Mouse (Mus musculus): ENCODE data around the gene Wdr83os. TPM values are rescaled to one million over a fixed set of nuclear protein-coding genes. Genes with fewer than 3 reads are reported as not detected.

The Wdr83os gene
- polyA plus RNA-seq, 2 experiments = 40.6 to 61.8 TPM

- ATAC-seq (ENCODE audit: insufficient read depth) = no peak
- 2% methylated on average over 12 of the region's 12 CpGs for WGBS (ENCODE audit: insufficient replicate concordance)
- peak overlapping the region; percentile 79 to 91 for H3K4me3 ChIP-seq (ENCODE audit: insufficient read depth in 1 of 2, low read depth in 2 of 2, low read length in 2 of 2)
- peaks cover 32% of the 10 kb centered on the region for H3K36me3 ChIP-seq (replicated peaks; ENCODE audit: control insufficient read depth, insufficient read depth, low read depth)
- H3K4me2 ChIP-seq (ENCODE audit: low read depth) = peak overlapping the region; percentile 98
- no peak for DNase-seq (ENCODE audit: low read depth in 3 of 3, low spot score in 3 of 3)
- TF ChIP-seq EP300 (IDR thresholded peaks at IDR 0.05; ENCODE audit: low read depth) (no peak), CTCF (IDR thresholded peaks at IDR 0.05; ENCODE audit: low read depth) (no peak)
- H3K4me1 ChIP-seq (replicated peaks; ENCODE audit: control insufficient read depth in 2 of 2, insufficient read depth in 2 of 2, low read length in 1 of 2) = peaks cover 15 to 18% of the 10 kb centered on the region in 2 experiments
- peak overlapping the region; percentile 75 for H3K27ac ChIP-seq
- H3K9me3 ChIP-seq (ENCODE audit: control insufficient read depth, low read length) = no peaks in the 10 kb centered on the region
- H3K9ac ChIP-seq (replicated peaks) = peak overlapping the region; percentile 75
- H3K27me3 ChIP-seq (ENCODE audit: control insufficient read depth, insufficient read depth, low read length) = no peaks in the 10 kb centered on the region
Observed at GRCm38 (mm10) chr8:85035165-85035727, 45.3 kb upstream of the Wdr83os start.

DNA sequence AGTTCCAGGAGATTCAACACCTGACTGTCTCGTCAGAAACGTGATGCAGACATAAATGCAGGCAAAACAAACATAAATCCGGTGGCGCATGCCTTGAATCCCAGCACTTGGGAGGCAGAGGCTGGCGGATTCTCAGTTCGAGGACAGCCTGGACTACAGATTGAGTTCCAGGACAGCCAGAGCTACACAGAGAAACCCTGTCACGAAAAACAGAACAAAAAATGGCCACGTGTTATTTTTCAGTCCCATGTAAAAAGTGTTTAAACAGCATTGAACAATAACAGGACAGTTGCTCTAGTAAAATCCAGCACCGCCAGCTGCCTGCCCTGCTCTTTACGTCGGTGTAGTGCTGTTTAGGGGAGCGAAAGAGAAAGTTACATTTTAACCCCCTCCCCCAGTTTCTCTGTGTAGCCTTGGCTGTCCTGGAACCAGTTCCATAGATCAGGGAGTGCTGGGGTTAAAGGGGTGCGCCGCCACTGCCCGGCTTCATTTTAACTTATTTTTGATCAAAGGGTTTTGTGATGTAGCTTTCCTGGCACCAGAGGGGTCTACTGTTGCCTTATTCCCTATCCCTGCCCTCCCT, 44.7 kb upstream of the Wdr83os start:
- H3K36me3 ChIP-seq (replicated peaks; ENCODE audit: control insufficient read depth, insufficient read depth, low read depth) = peaks cover 33% of the 10 kb centered on the region
- ATAC-seq (ENCODE audit: insufficient read depth) (peak; percentile 4; the same call in 1 of the 2 replicates), DNase-seq (ENCODE audit: low read depth in 3 of 3, low spot score in 3 of 3) (peak in 1 of 3 experiments; percentile 31)
- H3K9me3 ChIP-seq (ENCODE audit: control insufficient read depth, low read length) = no peaks in the 10 kb centered on the region
- H3K27ac ChIP-seq = peak overlapping the region; percentile 75
- TF ChIP-seq EP300 (IDR thresholded peaks at IDR 0.05; ENCODE audit: low read depth) (no peak), CTCF (IDR thresholded peaks at IDR 0.05; ENCODE audit: low read depth) (no peak)
- under 1% methylated on average over 15 of the region's 15 CpGs for WGBS (ENCODE audit: insufficient replicate concordance)
- H3K4me3 ChIP-seq (ENCODE audit: insufficient read depth in 1 of 2, low read depth in 2 of 2, low read length in 2 of 2) = peak overlapping the region; percentile 79 to 91
- no peaks in the 10 kb centered on the region for H3K27me3 ChIP-seq (ENCODE audit: control insufficient read depth, insufficient read depth, low read length)
- peak overlapping the region; percentile 98 for H3K4me2 ChIP-seq (ENCODE audit: low read depth)
- H3K9ac ChIP-seq (replicated peaks) = peak overlapping the region; percentile 75
- H3K4me1 ChIP-seq (replicated peaks; ENCODE audit: control insufficient read depth in 2 of 2, insufficient read depth in 2 of 2, low read length in 1 of 2) = peaks cover 15 to 18% of the 10 kb centered on the region in 2 experiments

- H3K27me3 ChIP-seq (ENCODE audit: control insufficient read depth, insufficient read depth, low read length) = no peaks in the 10 kb centered on the region
- peak overlapping the region; percentile 79 to 91 for H3K4me3 ChIP-seq (ENCODE audit: insufficient read depth in 1 of 2, low read depth in 2 of 2, low read length in 2 of 2)
- peaks cover 15 to 18% of the 10 kb centered on the region in 2 experiments for H3K4me1 ChIP-seq (replicated peaks; ENCODE audit: control insufficient read depth in 2 of 2, insufficient read depth in 2 of 2, low read length in 1 of 2)
- DNase-seq (ENCODE audit: low read depth in 3 of 3, low spot score in 3 of 3) = no peak
- H3K4me2 ChIP-seq (ENCODE audit: low read depth) = peak overlapping the region; percentile 98
- H3K9me3 ChIP-seq (ENCODE audit: control insufficient read depth, low read length) = no peaks in the 10 kb centered on the region
- TF ChIP-seq EP300 (IDR thresholded peaks at IDR 0.05; ENCODE audit: low read depth) (no peak), CTCF (IDR thresholded peaks at IDR 0.05; ENCODE audit: low read depth) (no peak)
- WGBS (ENCODE audit: insufficient replicate concordance) = 0% methylated on average over 9 of the region's 9 CpGs
- peak overlapping the region; percentile 75 for H3K9ac ChIP-seq (replicated peaks)
- H3K27ac ChIP-seq = peak overlapping the region; percentile 75
- ATAC-seq (ENCODE audit: insufficient read depth) = peak; percentile 34
- H3K36me3 ChIP-seq (replicated peaks; ENCODE audit: control insufficient read depth, insufficient read depth, low read depth) = peaks cover 34% of the 10 kb centered on the region
Observed at GRCm38 (mm10) chr8:85036381-85036717, 44.2 kb upstream of the Wdr83os start.

DNA sequence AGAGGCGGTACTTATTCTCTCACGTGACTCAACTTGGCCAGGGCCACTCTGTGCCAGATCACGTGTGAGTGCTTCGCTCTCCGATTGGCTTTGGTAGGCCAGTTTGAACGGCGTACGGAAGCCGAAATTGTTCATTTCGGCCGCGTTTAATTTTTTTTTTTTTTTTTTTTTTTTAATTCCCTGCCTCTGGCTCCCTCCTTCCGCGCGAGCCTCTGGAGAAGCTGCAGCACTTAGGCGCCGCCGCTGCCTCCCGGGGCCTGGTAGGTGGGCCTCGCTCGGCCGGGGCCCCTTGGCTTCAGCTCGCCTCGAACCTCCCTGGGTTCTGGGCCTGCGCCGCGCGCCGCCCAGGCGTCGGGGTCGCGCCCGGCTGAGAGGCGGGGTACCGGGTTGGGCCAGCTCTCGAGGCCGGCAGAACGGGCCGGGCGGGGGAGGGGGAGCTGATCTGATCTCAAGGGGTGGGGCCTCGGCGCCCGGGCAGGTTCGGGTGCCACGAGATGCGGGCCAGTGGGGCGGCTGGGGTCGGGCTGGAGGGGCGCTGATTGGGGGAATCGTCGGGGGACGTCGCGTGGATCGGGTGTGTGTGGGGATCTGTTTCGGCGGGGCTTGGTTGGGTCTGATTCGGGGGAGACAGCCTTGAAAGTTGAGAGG, 43.7 kb upstream of the Wdr83os start, which contains the start of gene Tnpo2:
Gene Tnpo2, plus strand, starts transcription at position 198 of the 648 bp plus-strand sequence.
- ATAC-seq (ENCODE audit: insufficient read depth) (peak; percentile 87), DNase-seq (ENCODE audit: low read depth in 3 of 3, low spot score in 3 of 3) (peak; percentile 95 to 97 (median 96))
- under 1% methylated on average over 59 of the region's 59 CpGs for WGBS (ENCODE audit: insufficient replicate concordance)
- Histone ChIP-seq H3K27ac (peak within 1 kb of the TSS; percentile 75), H3K9me3 (ENCODE audit: control insufficient read depth, low read length) (no peaks in the 10 kb centered on the region), H3K9ac (replicated peaks) (peak within 1 kb of the TSS; percentile 88), H3K4me3 (ENCODE audit: insufficient read depth in 1 of 2, low read depth in 2 of 2, low read length in 2 of 2) (peak within 1 kb of the TSS; percentile 79 to 91), H3K36me3 (replicated peaks; ENCODE audit: control insufficient read depth, insufficient read depth, low read depth) (peaks cover 35% of the 10 kb centered on the region), H3K4me1 (replicated peaks; ENCODE audit: control insufficient read depth in 2 of 2, insufficient read depth in 2 of 2, low read length in 1 of 2) (peaks cover 15 to 18% of the 10 kb centered on the region in 2 experiments), H3K27me3 (ENCODE audit: control insufficient read depth, insufficient read depth, low read length) (no peaks in the 10 kb centered on the region), H3K4me2 (ENCODE audit: low read depth) (peak within 1 kb of the TSS; percentile 98)
- TF ChIP-seq EP300 (IDR thresholded peaks at IDR 0.05; ENCODE audit: low read depth) = no peak
- no peak for TF ChIP-seq CTCF (IDR thresholded peaks at IDR 0.05; ENCODE audit: low read depth)

GRCm38 (mm10) chr8:85037366-85037680, 43.2 kb upstream of the Wdr83os start:
- TF ChIP-seq CTCF (IDR thresholded peaks at IDR 0.05; ENCODE audit: low read depth) = no peak
- TF ChIP-seq EP300 (IDR thresholded peaks at IDR 0.05; ENCODE audit: low read depth) = no peak
- Histone ChIP-seq H3K27me3 (ENCODE audit: control insufficient read depth, insufficient read depth, low read length) (no peaks in the 10 kb centered on the region), H3K27ac (peak overlapping the region; percentile 72), H3K4me1 (replicated peaks; ENCODE audit: control insufficient read depth in 2 of 2, insufficient read depth in 2 of 2, low read length in 1 of 2) (peaks cover 15 to 18% of the 10 kb centered on the region in 2 experiments), H3K9ac (replicated peaks) (peak overlapping the region; percentile 88), H3K4me2 (ENCODE audit: low read depth) (peak overlapping the region; percentile 98), H3K4me3 (ENCODE audit: insufficient read depth in 1 of 2, low read depth in 2 of 2, low read length in 2 of 2) (peak overlapping the region; percentile 79 to 90), H3K36me3 (replicated peaks; ENCODE audit: control insufficient read depth, insufficient read depth, low read depth) (peaks cover 36% of the 10 kb centered on the region), H3K9me3 (ENCODE audit: control insufficient read depth, low read length) (no peaks in the 10 kb centered on the region)
- DNase-seq (ENCODE audit: low read depth in 3 of 3, low spot score in 3 of 3) (no peak), ATAC-seq (ENCODE audit: insufficient read depth) (peak; percentile 27)
- WGBS (ENCODE audit: insufficient replicate concordance) = under 1% methylated on average over 14 of the region's 14 CpGs
